Mouse (Mus musculus) right cerebral cortex, adult 18-20 months (tissue): ENCODE data around the gene Dennd5b.

Source experiments
- DNase-seq: peaks from one replicate; pipeline ENCODE4 v3.0.0; 2022; ENCODE audit warnings: mixed read lengths

Dennd5b gene

DNA sequence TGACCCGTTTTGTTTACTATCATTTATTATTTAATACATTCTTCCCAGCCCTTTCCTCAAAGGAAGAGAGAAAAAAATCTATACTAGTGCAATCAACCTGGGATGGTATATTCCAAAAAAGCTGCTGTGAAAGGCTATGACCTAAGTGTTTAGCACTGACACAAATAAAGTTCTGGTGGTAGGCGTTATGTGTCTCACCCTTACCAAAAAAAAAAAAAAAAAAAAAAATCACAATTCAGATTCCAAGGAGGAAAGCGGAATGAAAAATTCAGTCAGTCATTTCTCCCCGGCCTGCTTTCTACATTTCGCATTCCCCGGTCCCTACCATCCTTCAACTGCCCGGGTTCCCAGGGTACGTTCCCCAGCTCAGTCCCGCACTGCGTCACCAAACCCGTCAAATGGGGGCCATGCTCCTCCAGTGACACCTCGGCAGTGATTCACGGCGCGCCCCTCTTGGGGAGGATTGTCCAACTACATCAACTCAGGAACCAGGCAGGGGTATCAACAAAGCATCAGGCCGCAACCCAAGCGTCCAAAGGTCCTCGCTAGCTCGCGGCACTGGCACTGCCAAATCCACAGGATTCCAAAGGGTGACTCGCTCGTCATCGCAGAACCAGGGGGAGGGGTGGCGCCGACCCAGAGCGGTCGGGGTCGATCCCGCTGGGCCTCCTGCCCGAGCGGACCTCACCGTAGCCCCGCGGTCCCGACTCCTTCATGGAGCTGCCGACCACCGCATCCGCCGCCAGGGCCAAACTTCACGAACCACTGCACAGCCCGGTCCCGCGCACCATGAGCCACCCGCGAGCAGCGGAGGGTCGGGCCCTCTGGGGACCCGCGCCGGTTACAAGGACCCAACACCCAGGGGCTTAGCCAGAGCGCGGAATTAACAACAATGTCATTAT, 1.1 kb downstream of the Dennd5b start:
- peak; percentile 71 for DNase-seq

DNA sequence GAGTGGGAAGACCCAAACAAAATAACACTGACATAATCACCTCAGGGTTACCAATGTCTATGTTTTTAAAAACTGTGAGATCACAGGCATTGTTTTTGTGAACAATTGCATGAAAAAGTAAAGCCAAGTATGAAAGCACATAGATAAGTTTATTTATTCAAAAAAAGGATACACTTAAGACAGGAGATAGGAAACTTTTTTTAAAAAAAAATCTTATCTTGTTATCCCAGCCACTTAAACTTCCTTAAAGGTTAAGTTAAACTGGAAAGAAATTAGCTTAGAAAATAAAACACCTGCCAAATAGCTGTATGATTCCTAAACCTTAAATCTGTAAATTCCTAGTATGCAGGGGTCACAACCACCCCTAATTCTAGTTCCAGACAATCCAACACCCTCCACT, 2.5 kb downstream of the Dennd5b start:
- no peak for DNase-seq

GRCm38 (mm10) chr6:149097276-149097675, 4.2 kb downstream of the Dennd5b start:
- no peak for DNase-seq

DNA sequence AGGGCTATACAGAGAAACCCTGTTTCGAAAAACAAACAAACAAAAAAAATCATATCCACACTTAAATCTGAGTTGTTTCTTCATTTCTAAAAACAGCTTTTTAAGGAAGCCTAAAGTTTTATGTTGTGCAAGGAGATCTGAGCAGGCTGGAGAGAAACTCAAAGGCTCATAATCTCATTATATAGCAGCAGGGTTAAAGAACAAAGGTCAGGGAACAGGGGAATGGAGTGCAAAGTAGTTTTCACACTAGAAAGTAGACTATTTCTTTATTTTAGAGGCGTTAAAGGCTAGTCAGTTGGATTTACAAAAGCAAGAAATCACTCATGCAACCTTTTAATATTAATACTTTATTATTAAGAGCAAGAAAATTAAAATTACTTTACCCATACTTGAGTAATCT, 5.2 kb downstream of the Dennd5b start:
- DNase-seq = no peak

DNA sequence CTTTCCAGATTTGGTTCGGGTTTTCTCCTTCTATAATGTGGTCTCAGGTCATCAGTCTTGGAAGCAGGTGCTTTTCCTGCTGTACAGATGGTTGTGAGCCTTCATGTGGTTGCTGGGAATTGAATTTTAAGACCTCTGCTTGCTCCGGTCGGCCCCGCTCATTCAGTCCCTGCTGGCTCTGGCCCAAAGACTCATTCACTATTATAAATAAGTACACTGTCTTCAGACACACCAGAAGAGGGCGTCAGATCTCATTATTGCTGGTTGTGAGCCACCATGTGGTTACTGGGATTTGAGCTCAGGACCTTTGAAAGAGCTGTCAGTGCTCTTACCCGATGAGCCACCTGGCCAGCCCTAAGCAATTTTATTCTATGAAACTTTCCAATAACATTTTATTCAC, 6.1 kb downstream of the Dennd5b start:
- DNase-seq = no peak

- DNase-seq = no peak
Observed at GRCm38 (mm10) chr6:149094555-149094954, 6.9 kb downstream of the Dennd5b start.

GRCm38 (mm10) chr6:149093465-149093864, 8.0 kb downstream of the Dennd5b start:
- no peak for DNase-seq

- DNase-seq = no peak
Observed at GRCm38 (mm10) chr6:149092406-149092805, 9.1 kb downstream of the Dennd5b start.

DNA sequence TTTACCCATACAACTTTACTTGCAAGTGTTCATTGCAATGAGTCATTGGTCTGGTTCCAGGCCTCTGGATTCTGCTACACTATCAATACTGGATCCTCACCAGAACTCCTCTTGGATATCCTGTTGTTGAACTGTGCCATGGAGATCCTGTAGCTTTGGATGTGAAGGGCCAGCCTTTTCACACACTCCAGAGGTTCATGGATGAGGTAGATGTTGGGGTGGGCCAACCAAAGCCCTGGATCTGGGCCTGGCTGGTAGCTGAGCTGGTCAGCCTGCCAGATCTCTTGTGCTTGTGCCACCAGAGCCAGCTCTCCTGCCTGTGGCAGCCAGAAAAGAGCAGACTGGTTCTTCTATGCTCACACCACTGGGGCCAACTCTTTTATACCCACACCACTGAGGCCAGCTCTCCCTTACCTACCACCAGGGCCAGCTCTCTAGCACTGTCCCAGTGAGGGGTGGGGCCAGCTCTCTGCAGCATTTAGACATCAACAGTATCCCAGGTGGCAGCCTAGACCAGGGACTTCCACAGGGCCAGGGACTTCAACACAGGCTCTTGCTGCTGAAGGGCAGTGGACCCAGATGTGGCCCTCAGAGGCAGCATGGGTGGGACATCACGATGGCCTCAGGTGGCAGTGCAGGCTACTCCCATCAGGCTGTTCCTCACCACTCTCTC, 24.2 kb downstream of the Dennd5b start:
- DNase-seq = no peak

- peak; percentile 38 for DNase-seq
Observed at GRCm38 (mm10) chr6:149073854-149074253, 27.6 kb downstream of the Dennd5b start.

- DNase-seq = no peak
Observed at GRCm38 (mm10) chr6:149072873-149073272, 28.6 kb downstream of the Dennd5b start.

GRCm38 (mm10) chr6:149070592-149071124, 30.8 kb downstream of the Dennd5b start:
- peak; percentile 36 for DNase-seq

GRCm38 (mm10) chr6:149063382-149063781, 38.1 kb downstream of the Dennd5b start:
- no peak for DNase-seq

DNA sequence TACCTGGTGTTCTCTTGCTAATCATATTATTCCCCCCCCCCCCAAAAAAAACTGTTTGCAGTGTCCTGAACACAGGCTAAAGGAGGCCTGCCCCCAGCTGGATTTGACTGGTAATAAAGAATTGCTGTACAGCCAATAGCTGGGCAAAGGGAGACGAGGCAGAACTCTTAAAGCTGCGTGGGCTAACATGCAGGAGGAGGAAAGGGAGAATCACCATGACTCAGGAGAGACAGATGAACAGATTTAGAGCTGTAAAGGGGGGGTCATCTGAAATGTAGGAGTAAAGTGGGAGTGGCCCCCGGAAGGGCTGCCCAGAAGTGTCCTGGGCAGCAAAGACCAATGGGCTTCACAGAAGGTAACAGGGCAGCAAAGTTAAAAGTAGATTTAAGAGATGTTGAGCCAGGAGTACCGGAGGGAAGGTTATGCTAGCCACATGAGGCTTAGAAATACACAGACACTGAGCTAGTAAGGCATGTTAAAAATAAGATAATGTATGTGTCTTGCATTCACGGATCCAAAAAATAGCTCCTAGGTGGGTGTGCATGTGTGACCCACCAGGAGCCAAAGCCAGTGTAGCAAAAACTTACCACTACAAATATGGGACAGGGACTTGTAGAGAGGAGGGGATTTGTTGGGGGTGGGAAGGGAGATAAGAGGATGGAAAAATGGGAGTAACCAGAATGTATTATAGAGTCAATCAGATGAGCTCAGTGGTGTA, 40.7 kb downstream of the Dennd5b start:
- peak; percentile 66 for DNase-seq

DNA sequence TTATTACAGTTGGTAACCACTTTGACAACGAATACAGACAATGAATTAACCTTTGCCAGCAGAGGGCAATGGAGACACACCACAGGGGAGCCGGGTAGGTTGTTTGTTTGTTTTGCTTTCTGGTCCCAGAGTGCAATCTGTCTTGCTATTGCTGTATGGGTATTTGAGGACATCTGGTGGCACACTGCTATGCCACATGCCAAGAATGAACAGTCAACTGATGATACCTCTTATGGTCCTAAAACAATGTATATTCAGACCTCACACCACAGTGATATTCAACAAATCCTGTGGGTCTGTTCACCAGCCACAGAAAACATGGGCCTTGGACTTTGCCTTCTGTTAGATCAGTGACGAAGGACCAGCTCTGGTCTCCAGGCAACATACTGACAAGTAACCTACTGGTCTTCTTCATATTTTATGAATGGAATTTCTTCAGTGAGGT, 43.5 kb downstream of the Dennd5b start:
- DNase-seq = no peak

DNA sequence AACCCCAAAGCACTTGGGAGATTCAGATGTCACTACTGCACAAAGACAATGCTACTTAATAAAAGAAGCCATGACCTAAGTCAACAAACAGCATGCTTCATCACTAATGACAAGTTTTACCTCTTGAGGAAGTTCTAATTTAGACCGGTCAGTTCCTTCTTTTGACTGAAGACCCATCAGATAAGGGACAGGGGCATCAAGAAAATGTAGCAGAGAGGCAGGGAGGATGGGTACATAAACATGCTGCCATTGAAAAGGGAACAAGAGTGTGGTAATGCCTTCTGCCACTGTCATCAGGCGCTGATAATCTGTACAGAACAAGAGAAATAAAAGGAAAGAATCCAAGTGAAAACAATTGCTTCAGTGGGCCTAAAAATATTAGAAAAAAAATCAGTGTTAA, 46.7 kb downstream of the Dennd5b start:
- DNase-seq = no peak

DNA sequence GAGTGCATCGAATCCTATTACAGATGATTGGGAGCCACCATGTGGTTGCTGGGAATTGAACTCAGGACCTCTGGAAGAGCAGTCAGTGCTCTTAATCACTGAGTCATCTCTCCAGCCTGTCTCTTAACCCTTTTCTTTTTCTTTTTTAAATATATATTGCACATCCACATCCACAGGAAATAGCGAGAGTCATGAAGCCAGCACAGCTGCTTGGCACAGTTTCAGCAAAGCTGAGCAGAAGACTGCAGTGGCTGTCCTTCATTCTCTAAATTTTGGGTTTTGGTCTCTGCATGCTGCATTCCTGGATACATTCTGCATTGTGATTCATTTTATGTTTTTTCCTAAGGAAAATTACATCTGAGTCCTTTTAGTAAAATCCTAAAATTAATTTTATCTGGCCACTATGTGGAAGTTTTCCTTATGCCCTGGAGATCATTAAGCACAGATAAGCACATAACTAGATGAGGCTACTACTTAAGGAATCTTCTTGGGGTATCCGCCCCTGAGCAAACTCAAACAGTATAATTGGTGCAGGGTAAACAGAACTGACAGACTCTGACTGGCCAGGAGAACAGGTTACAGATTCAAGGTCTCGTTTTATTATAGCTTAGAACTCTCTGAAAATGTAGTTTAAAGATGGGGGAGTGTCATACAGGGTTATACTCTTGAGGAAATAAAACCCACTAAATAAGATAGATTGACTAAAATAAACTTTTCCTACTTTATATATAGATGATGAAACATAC, 50.3 kb downstream of the Dennd5b start:
- DNase-seq = no peak

- no peak for DNase-seq
Observed at GRCm38 (mm10) chr6:149040099-149040498, 61.4 kb downstream of the Dennd5b start.

DNA sequence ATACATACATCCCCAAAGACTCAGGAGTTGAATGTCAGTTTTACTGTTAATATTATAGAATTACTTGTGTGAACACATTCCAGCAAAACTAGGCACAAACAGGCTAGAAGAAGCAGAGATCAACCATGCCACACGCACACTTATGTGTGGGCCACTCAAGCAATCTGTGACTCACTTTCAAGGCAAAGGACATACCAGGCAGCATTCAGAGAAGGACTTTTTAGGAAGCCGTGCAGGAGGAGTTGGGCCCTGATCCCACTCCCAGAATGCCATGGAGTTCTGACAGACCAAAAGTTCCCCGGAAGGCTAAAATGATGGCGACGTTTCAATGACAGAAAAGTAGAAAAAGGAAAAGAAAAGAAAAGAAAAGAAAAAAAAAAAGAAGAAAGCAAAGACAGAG, 69.3 kb downstream of the Dennd5b start:
- no peak for DNase-seq

DNA sequence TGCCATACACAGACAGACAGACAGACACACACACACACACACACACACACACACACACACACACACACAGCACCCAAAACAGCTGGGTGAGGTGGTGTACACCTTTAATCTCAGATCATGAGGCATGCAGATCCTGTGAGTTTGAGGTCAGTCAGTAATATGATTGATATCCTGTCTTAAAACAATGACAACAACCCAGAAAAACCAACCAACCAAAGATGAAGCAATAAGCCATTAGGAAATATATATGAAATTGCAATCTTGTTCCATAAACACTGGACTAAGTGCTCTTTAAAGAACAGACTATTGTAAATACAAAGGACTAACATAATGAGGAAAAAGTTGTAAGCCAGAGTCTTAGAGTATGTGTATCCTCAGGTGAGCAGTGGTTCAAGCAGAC, 70.1 kb downstream of the Dennd5b start:
- DNase-seq = no peak

- no peak for DNase-seq
Observed at GRCm38 (mm10) chr6:149018431-149018830, 83.0 kb downstream of the Dennd5b start.

DNA sequence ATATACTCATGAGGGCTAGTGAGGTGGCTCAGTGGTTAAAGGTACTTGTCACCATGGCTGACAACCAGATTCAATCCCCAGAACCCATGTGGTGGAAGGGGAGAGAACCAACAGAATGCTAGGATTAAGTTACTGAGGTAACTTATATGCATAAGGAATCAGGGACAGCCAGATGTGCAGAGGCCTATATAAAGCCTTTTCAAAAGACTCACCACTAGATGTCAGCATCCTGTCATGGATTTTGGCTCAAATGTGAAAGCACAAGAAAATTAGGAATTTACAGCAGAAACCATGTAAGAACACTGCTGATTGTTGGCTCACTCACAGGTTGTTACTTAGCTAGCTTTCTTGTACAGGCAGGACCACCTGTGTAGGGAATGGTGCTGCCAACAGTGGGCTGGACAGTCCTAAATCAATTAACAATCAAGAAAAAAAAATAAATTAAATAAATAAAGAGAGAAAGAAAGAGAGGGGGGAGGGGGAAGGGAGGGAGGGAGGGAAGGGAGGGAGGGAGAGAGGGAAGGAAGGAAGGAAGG, 90.6 kb downstream of the Dennd5b start:
- DNase-seq = peak; percentile 9
